Mouse (Mus musculus) mammary gland, adult 2 months (tissue): ENCODE measurements around the gene Slc5a12. TPM values are rescaled to one million over a fixed set of nuclear protein-coding genes. Genes with fewer than 3 reads are reported as not detected.

Source experiments
- polyA plus RNA-seq: library from polyadenylated mRNA; depleted of rRNA; stranded (reverse); fragments of >200 nt; gene quantifications from 2 replicates; pipeline ENCODE4 v1.2.3, GENCODE M21; 2012; ENCODE audit warnings: low replicate concordance; rRNA removed

Gene Slc5a12
- not detected in 2 replicates for polyA plus RNA-seq

DNA sequence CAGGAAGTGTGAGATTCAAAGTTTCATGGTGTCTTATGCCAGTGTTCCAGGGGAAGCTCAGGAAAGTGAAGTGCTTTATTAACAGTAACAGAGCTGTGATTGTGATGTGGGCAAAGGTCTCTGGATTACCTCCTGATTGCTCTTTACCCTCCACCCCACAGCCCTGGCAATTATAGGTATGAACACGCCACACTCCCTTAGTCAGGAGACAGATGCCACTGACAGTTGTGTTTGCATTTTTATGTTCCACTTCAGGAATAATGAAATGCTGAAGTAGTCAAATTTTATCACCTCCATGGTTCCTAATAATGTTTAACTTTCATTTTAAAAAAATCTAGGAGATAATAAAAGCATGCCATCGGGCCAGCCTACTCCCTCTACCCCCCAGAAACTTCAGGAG, at the start of gene Slc5a12:
TSS of gene Slc5a12 (plus strand) at position 367 of the 400 bp plus-strand sequence.

Other genes with a start within 250 kb of the Slc5a12 start
- gene Fibin, start 234.1 kb upstream of the Slc5a12 start, polyA plus RNA-seq = 3.7 and 4.4 TPM in 2 replicates
- 1.4 and 6.7 TPM in 2 replicates for gene Muc15, start 124.0 kb downstream of the Slc5a12 start, polyA plus RNA-seq